11 mouse cellular contexts compared by ENCODE assay signal in the genomic region with DNA sequence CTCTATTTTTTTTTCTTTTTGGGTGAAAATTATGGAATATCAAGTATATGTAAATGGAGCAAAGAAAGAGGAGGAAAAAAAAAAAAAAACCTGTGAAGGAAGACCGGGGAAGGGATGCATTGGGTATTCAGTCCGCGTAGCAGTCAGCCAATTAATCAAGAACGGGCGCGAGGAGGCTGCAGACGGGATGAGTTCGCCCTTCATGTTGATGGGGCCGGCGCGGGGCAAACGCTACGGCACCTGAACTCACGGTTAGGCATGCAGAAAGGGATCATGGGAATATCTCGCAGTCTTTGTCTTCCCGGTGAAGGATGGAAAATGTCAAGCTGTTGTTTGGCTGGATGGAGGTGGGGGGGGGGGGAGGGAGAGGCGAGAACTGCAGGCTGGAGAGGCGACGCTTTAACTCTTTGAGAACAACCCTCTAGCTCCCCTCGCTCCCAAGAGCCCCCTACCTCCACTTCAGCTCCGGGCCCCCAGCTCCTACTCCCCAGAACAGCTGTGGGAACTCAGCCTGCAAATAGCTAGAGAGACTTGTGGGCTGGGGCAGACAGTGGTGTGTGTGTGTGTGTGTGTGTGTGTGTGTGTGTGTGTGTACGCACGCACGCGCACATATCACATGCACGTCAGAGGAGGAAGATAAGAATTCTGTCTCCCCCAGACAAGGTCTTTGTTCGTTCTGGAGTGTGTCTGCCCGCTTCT.
DNase-seq lines count a peak whose midpoint lies in the region; ATAC-seq and TF ChIP-seq lines count a peak whose summit lies in the region.
"Had no signal": no experiment of that assay in that cellular context is flagged by ENCODE, and none has a peak within 500 bp of the region (broad histone marks: within the 10 kb centered on the region; RNA-seq: fewer than 3 reads in every experiment).

No protein-coding gene starts in this region.

- H3K4me1 ChIP-seq in lung, embryonic 15.5 days: no peaks in the 10 kb centered on the region
- H3K4me1 ChIP-seq in stomach, embryonic 16.5 days (ENCODE audit: control insufficient read depth, insufficient read depth, low read length): no peaks in the 10 kb centered on the region

- H3K27ac ChIP-seq in lung, embryonic 15.5 days: no peak overlapping the region
- H3K27ac ChIP-seq in stomach, embryonic 16.5 days (ENCODE audit: low read length): no peak overlapping the region
- H3K27ac ChIP-seq in layer of hippocampus, adult 2 months: no peak overlapping the region

- H3K9ac ChIP-seq in lung, embryonic 15.5 days: no peak overlapping the region
- H3K9ac ChIP-seq in stomach, embryonic 16.5 days (ENCODE audit: low read length): no peak overlapping the region

- H3K27me3 ChIP-seq in lung, embryonic 15.5 days: no peaks in the 10 kb centered on the region
- H3K27me3 ChIP-seq in stomach, embryonic 16.5 days (ENCODE audit: control insufficient read depth, insufficient read depth, low read length): no peaks in the 10 kb centered on the region

- no peaks in the 10 kb centered on the region for H3K9me3 ChIP-seq in lung, embryonic 15.5 days
- no peaks in the 10 kb centered on the region for H3K9me3 ChIP-seq in stomach, embryonic 16.5 days (replicated peaks; ENCODE audit: control insufficient read depth, low read length)

- WGBS in lung, embryonic 15.5 days: 15% methylated on average over 23 of the region's 28 CpGs
- WGBS in stomach, embryonic 16.5 days: 22% methylated on average over 27 of the region's 28 CpGs

- no peak overlapping the region for H3K4me3 ChIP-seq in lung, embryonic 15.5 days
- H3K4me3 ChIP-seq in stomach, embryonic 16.5 days (replicated peaks; ENCODE audit: low read length): 0 out of 2 replicates have a peak overlapping the region, but pooled peaks have one; percentile 2
- no peak overlapping the region; the same call in 1 of the 2 replicates for H3K4me3 ChIP-seq in layer of hippocampus, adult 2 months

- H3K36me3 ChIP-seq in lung, embryonic 15.5 days: no peaks in the 10 kb centered on the region
- no peaks in the 10 kb centered on the region for H3K36me3 ChIP-seq in stomach, embryonic 16.5 days (ENCODE audit: control insufficient read depth, insufficient read depth, low read length)

- H3K4me2 ChIP-seq in lung, embryonic 15.5 days: peak overlapping the region; percentile 31; the same call in 1 of the 2 replicates
- H3K4me2 ChIP-seq in stomach, embryonic 16.5 days (ENCODE audit: low read depth, low read length): peak overlapping the region; percentile 34

- peak; percentile 52; the same call in 1 of the 2 replicates for ATAC-seq in lung, embryonic 15.5 days (ENCODE audit: borderline replicate concordance, extremely low read depth, low FRiP score, low TSS enrichment)
- ATAC-seq in stomach, embryonic 16.5 days (ENCODE audit: insufficient read depth, low FRiP score): peak; percentile 58; the same call in 1 of the 2 replicates

- no peak for TF ChIP-seq CTCF in layer of hippocampus, adult 2 months (conservative IDR thresholded peaks at IDR 0.05)

- peak; percentile 70 for DNase-seq in embryo, embryonic 10 days (ENCODE audit: low spot score)
- DNase-seq in embryo, embryonic 9.5 days (ENCODE audit: extremely low spot score): no peak
- no peak for DNase-seq in lung, postnatal 10 days
- DNase-seq in mesoderm, embryonic 11.5 days (ENCODE audit: low read depth, low spot score): peak; percentile 73
- DNase-seq in layer of hippocampus, adult 2 months (ENCODE audit: low spot score in 2 of 2): no peak
- no peak for DNase-seq in ovary, adult 18-20 months (ENCODE audit: low spot score)
- DNase-seq: cerebellum, adult 11-12 months; kidney, postnatal 14 days; thymus, postnatal 4 days had no signal

Comparison
In these comparisons a context has a peak if more than half of its experiments do, and no peak if none do; other contexts are left out.
1. DNase-seq: peak in embryo, embryonic 10 days (single experiment) and mesoderm, embryonic 11.5 days (single experiment); none in embryo, embryonic 9.5 days (single experiment), lung, postnatal 10 days (single experiment), layer of hippocampus, adult 2 months (0 of 2) and ovary, adult 18-20 months (single experiment).